Mouse (Mus musculus): Measurements from ENCODE around the gene Gm11639.
"Not testable (repeated sequence)": the region's sequence is repeated elsewhere in the genome, so short reads cannot be mapped to it uniquely, and the experiment has no call there.

The Gm11639 gene

DNA sequence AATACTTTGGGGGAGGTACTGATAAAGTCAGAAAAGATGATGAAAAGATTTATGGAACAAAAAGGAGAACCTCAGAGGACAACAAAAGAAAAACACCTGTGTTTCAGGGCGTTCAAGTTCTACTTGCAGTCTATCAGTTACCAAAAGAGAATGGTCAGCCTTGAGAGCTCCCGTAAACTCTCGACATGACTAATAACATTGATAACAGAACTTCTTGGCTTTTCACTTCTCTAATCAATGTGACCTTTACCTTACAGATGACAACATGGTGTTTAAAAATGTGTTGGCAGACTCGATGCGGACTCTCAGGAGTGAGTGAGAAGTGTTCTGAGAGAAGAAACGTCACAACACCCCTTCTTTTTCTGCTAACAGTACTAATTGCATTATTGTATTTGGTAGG is 344.7 kb downstream of the Gm11639 start:
- in situ Hi-C loops (cut with MboI; ENCODE audit: unreplicated experiment in 2 of 2): no loop called here

DNA sequence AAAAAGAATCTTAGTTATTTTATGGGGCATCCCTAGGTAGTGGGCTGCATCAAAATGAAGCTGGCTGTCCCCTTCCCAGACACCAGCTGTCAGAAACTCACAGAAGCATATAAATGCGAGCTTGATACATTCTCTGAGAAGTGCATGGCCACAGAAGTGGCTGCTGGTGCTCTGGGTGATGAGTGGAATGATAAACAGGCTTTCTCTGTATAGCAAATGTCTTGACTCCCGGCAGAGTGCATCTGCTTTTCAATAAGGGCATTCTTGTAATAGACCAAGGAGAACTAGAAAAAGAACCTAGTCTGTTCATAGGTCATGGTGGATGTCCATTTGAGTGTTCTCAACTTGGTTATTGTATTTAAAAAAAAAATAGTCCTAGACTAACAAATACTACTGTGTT is 345.6 kb downstream of the Gm11639 start:
- in situ Hi-C loops (cut with MboI; ENCODE audit: unreplicated experiment in 2 of 2): no loop called here

DNA sequence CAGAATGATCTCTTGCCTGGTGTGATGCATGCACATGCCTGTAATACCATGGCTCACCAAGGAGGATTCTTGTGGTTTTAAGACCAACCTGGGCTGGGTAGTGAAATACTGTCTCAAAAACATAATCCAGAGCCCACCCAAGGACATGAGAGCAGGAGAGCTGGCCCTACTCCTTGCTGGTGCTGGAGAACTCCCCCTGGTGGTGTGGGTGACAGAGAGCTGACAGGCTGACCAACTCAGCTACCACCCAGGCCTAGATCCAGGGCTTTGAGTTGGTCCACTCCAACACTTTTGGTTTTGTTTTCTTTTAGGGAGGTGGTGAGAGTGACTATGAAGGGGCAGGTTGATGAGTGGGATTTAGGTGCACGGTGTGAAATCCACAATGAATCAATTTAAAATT is 349.6 kb downstream of the Gm11639 start:
- in situ Hi-C loops (cut with MboI; ENCODE audit: unreplicated experiment in 2 of 2): no loop called here

DNA sequence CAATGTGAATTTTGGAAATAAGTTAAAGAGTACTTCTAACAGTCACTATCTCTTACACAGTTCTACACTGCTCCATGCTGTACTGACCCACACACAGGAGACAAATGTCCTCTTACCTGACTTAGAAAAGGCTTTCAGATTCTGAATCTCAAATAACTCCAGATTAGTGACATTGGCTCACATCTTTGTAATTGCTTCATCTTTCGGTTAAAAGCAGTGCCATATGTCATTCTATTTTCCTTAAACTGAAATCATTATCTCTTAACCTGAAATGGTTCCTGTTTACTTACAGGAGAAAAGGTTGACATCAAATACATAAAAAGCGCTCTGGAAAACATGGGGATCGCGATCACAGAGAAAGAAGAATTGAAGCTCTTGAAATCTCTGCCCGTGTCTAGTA is 377.8 kb downstream of the Gm11639 start, which contains the start of gene Efcab3:
Efcab3 (plus strand) TSS at position 301 of the 400 bp plus-strand sequence.
- in situ Hi-C loops (cut with MboI; ENCODE audit: unreplicated experiment in 2 of 2): no loop called here

DNA sequence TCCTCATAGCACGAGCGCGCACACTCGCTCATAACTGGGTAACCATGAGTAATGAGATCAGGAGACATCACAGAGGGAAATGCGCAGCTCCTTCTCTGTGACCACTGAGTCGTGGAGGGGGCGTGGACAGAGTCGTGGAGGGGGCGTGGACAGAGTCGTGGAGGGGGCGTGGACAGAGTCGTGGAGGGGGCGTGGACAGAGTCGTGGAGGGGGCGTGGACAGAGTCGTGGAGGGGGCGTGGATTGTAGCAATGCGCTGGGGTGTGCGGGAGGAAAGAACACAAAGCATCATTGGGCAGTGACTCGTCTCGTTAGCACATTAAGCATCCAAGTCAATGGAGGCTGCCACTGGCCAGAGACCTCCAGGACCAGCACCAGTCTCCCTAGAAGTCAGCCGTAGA is 426.9 kb downstream of the Gm11639 start:
- in situ Hi-C loops (cut with MboI; ENCODE audit: unreplicated experiment in 2 of 2): not testable (repeated sequence)

DNA sequence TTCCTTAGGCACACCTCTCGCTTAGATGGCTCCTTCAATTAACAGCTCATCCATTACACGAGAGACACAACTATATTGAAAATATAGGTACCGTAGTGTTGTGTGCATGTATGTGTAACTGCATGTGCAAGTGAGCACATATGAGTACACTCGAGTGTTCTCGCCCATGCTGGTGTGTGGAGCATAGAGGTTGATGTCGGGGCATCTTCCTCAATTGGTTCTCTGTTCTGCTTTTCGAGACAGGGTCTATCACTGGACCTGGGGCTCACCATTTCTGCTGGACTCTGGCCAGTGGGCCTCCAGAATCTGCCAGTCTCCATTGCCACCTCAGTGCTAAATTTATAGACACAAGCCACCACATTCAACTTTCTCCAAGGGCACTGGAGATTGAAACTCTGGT is 432.3 kb downstream of the Gm11639 start:
- in situ Hi-C loops (cut with MboI; ENCODE audit: unreplicated experiment in 2 of 2): no loop called here

DNA sequence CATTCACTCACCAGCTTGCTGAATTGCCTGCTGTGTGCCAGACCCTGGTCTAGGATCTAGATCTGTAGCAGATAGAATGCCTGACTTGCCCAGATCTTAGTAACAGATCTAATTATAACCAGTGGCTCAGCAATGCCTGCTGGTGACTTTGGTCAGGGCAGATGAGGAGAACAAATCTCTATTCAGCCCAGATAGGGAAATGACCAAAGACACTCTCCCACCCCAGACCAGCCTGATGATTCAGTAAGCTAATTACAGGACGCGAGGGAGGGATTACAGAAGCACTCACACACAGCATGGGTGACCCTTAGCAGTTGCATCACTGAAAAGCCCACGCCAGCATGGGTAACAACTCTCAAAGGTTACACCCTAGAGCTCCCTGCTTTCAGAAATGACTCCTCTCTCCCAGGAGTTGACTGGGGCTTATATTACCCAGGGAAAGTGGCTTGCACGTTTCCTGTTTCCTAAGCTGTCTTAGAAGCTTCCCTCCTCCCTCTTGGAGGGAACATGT is 435.1 kb downstream of the Gm11639 start:
- in situ Hi-C loops (cut with MboI; ENCODE audit: unreplicated experiment in 2 of 2): loop anchor here (5.0 to 10.0 kb wide), 5 partner anchors 533 to 813 kb away; partner anchors contain the start of gene Kansl1 (in 1 of the 2)

DNA sequence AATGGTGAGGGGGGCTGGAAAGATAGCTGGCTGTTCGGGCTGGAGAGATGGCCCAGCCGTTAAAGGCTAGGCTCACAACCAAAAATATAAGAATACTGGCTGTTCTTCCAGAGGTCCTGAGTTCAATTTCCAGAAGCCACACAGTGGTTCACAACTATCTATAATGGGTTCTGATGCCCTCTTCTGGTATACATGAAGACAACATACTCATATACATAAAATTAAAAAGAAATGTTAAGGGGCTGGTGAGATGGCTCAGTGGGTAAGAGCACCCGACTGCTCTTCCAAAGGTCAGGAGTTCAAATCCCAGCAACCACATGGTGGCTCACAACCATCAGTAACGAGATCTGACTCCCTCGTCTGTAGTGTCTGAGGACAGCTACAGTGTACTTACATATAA is 436.3 kb downstream of the Gm11639 start:
- in situ Hi-C loops (cut with MboI; ENCODE audit: unreplicated experiment in 2 of 2): loop anchor here (5.0 to 10.0 kb wide), 5 partner anchors 534 to 814 kb away; partner anchors contain the start of gene Kansl1 (in 1 of the 2)

DNA sequence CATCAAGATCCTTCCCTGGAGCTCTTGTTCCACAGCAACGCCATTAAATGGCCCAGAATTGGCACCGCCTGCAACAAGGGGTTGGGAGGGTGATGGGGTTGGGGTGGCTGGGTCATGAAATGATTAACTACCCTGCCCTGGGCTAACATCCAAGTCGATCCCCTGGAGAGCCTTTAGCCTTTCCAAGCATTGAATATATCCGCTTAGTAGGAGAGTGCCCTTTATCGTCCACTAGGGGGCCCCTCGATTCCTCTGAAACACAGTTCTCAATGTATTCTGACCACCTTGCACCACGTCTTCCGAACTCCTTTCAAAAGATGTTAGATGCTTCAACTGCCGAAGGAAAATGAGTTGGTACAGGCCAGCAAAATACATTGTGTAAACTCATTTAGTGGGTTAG is 438.5 kb downstream of the Gm11639 start:
- in situ Hi-C loops (cut with MboI; ENCODE audit: unreplicated experiment in 2 of 2): loop anchor here (5.0 to 10.0 kb wide), 5 partner anchors 537 to 817 kb away; partner anchors contain the start of gene Kansl1 (in 1 of the 2)

DNA sequence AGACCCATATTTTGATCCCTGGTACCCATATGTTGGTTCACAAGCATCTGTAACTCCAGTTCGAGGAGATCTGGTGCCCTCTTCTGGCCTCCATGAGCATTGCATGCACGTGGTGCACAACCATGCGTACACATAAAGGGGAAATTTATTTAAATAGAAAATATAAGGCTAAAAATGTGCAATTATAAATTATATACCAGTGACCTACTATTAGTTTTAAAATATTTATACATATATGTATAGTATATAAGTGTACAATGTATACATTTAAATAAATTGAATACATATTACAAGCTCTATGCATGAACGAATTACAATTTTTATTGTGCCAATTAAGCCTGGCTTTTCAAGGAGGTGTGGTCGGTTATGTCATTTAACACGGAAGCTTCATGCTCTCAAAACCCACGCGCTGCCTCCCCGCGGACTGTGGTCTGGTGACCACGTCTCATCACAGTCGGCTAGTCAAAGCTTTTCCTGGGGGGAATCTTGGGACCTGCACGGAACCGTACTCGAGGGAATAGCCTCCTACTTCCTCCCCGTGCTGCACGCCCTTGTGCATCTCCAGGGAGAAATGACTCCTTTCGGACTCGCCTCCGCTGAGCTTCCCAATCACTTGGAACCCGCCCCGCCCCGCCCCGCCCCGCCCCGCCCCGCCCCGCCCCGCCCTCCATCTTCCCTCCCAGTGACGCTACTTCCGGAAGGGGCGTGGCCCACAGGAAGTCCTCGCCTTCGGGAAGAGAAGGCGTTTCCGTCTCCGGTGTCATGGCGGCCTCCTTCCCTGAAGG is 440.4 kb downstream of the Gm11639 start, which contains the start of gene Mettl2:
Mettl2 (plus strand) TSS at position 691 of the 785 bp plus-strand sequence.
- in situ Hi-C loops (cut with MboI; ENCODE audit: unreplicated experiment in 2 of 2): loop anchor here (5.0 to 10.0 kb wide), 5 partner anchors 61 to 811 kb away; partner anchors contain the start of gene Kansl1 (in 1 of the 2)

DNA sequence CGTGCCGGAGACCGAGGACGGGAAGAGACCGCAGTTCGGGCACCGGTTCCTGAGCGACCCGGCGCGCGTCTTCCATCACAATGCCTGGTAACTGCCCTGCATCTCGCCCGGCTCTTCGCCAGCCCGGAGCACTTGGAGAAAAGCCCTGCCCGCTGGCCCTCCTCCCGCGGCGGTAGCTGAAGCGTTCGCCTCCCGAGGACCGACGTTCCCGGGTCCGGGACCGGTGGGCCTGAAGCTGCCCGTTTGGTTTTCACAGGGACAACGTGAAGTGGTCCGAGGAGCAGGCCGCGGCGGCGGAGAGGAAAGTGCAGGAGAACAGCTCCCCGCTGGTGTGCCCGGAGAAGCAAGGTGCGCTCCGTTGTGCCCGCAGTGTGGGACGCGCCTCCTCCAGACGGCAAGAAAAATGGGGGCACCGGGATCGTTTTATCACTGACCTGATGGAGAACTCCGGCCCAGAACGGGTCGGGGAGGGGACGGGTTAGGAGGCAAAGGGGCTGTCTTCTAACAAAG is 441.1 kb downstream of the Gm11639 start:
- in situ Hi-C loops (cut with MboI; ENCODE audit: unreplicated experiment in 2 of 2): loop anchor here (5.0 to 10.0 kb wide), 5 partner anchors 61 to 812 kb away; partner anchors contain the start of gene Kansl1 (in 1 of the 2)

DNA sequence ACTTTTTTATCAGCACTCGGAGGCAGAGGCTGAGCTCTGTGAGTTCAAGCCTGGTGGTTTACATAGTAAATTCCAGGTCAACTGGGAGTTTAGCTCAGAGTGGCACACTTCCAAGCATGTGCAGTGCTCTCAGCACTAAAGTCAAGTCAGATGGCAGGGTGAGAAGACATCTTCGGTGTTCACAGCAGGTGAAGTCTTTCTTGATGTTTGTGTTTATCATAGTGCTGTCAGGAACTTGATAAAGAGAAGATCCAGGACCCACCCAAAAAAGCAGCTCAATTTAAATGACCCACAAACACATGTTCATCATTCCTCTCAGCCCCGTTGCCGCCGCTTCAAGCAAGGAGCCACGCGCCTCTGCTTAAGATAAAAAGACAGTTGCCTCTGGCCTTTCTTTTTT is 450.2 kb downstream of the Gm11639 start:
- in situ Hi-C loops (cut with MboI; ENCODE audit: unreplicated experiment in 2 of 2): loop anchor here in 1 of 2 experiments (10.0 kb wide), 1 partner anchor 841 kb away; no protein-coding TSS in a partner anchor

DNA sequence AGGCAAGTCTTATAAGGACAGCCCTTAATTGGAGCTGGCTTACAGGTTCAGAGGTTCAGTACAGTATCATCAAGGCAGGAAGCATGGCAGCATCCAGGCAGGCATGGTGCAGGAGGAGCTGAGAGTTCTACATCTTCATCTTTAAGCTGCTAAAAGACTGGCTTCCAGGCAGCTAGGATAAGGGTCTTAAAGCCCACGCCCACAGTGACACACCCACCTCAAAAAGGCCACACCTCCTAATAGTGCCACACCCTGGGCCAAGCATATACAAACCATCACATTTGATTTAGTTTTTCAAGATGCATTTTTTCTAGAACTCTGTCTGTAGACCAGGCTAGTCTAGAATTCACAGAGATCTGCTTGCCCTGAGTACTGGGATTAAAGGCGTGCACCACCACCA is 451.7 kb downstream of the Gm11639 start:
- in situ Hi-C loops (cut with MboI; ENCODE audit: unreplicated experiment in 2 of 2): loop anchor here in 1 of 2 experiments (10.0 kb wide), 1 partner anchor 842 kb away; no protein-coding TSS in a partner anchor

DNA sequence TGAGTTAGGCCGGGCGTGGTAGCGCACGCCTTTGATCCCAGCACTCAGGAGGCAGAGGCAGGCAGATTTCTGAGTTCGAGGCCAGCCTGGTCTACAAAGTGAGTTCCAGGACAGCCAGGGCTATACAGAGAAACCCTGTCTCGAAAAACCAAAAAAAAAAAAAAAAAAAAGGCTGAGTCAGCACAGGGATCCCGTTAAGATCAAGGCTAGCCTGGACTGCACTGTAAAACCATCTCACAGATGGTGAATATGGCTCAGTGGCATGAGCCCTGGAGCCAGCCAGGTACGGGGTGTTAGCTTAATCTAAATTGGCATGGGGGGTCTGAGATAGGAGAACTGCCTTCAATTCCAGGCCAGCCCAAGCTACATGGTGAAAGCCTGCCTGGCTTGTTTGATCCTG is 455.0 kb downstream of the Gm11639 start:
- in situ Hi-C loops (cut with MboI; ENCODE audit: unreplicated experiment in 2 of 2): not testable (repeated sequence)

DNA sequence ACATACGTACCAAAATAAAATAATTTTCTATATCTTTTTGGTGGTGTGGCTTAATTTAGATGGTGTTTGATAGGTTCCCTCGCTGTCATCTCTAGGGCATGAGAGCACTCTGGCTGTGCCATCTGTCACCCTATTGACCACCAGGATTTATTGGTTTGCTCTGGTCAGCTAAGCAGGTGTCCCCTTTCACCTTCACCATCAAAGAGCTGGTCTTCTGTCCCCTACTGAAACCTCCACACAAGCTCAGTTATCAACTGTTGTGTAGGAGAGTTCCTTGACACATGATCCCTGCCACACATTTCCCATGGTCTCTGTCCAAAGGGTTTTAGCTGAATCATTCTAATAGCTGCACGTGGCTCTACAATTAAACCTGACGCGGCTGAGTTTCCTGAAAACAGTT is 455.6 kb downstream of the Gm11639 start:
- in situ Hi-C loops (cut with MboI; ENCODE audit: unreplicated experiment in 2 of 2): no loop called here

DNA sequence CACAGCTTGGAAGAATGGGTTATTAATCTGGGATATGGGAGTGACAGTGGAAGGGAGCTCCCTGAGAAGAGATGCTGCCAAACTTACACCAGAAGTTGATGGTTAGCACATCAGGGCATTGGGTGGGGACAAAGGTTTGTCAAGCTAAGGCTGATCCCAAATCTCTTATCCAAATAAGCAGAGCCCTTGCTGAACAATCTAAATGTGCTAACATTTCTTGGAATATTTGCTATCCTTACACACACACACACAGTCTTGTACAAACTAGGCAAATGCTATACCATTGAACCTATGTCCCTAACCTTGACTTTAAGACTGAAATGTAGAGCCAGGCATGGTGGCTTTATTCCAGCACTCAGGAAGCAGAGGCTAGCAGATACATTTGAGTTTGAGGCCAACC is 458.1 kb downstream of the Gm11639 start:
- in situ Hi-C loops (cut with MboI; ENCODE audit: unreplicated experiment in 2 of 2): no loop called here

DNA sequence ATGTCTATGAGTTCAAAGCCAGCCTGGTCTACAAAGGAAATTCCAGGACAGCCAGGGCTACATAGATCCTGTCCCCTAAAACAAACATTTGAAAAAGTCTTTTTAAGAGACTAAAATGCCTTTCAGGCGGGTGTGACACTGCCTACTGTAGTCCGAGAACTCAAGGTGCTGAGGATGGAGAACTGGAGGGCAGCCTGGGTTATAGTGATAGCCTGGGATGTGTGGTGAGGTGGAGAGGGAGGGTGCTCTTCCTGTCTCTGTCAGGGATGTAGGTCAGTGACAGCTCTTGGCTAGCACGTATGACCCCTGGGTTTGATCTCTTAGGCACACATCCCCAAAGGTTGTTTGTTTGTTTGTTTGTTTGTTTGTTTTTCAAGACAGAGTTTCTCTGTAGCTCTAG is 458.6 kb downstream of the Gm11639 start:
- in situ Hi-C loops (cut with MboI; ENCODE audit: unreplicated experiment in 2 of 2): no loop called here

DNA sequence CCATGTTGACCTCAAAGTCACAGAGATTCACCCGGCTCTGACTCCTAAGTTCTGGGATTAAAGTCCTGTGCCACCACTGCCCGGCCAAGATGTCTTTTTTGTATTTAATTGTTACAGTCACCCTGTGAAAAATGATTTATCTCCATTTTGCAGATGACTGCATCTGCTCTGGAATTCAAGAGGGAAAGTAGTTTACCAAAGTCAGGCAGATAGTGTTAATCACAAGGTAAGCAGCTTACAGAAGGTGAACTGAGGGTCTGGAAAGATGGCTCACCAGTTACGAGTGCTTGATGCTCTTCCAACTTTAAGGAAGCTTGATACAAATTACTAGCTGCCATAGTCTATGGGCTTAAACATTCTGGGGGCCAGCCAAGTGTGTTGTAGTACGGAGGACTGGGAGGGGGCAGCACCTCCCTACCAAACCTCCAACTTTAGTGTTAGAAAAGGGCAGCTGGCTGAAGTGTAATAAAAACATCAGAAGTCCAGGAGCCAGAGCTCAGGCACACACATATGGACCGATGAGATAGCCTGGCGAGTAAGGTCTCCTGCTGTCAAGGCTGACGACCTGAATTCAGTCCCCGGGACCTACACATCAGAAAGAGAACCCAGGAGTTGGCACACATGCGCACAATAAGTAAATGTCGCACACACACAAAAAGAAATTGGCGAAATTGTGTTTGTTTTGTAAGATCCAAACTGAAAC is 459.2 kb downstream of the Gm11639 start:
- in situ Hi-C loops (cut with MboI; ENCODE audit: unreplicated experiment in 2 of 2): no loop called here

DNA sequence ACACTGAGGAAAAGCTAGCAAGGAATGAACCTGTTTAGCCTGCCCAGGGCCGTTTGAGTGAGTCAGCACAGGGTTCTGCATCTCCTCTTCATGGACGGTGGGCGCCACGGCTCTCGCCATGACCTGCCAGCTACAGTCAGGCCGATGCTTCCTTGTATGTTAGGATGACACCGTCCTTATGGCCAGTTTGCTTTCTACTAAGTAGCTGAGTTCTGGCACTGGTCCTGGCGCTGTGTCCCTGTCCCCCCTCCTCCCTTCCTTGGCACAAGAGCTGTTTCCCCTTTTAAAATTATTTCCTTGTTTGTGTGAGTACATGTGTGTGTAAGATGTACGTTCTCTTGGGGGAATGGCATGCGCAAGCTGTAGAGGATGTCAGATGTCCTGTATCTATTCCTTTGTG is 459.7 kb downstream of the Gm11639 start:
- in situ Hi-C loops (cut with MboI; ENCODE audit: unreplicated experiment in 2 of 2): no loop called here

DNA sequence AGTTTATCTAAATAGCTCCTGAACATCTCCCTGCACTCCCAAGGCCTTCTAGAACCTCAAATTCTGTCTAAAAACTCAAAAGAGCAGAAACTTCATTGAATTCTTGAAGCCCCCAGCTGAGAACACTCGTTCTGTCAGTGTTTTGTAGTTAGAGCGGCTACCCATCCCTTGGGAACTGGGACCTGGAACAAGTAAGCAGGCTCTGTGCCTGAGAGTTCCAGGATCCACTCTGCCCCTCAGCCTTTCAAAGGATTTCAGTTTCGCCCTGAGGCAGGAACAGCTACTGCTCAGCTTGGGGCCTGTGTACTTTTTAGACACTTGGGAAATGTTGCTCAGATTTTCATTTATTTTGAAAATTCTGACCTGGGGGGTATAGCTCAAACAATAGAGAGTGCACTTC is 461.1 kb downstream of the Gm11639 start, which contains the start of gene Gm10842:
Gm10842 (plus strand) TSS at position 301 of the 400 bp plus-strand sequence.
- in situ Hi-C loops (cut with MboI; ENCODE audit: unreplicated experiment in 2 of 2): no loop called here

DNA sequence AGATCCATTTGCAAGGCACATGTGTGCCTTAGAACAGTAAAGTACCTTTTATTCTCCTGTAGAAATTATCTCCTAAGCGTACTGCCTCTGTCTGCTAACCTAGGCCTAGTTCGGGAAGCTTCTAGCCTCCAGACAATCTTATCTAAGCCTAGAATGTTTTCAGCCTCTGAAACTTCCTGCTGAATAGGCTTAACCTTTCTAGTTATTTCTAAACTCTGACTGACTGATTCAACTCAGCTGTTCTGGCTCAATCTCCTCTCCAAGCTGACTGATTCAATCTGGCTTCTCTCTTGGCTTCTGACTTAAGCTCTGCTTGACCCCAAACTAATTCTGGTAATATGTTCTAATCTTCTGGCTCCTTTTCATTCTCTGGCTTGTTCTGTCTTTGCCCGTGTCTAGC is 463.8 kb downstream of the Gm11639 start:
- in situ Hi-C loops (cut with MboI; ENCODE audit: unreplicated experiment in 2 of 2): no loop called here

All from v-Abl transformed pro-B cells (cell line).